Mouse (Mus musculus): ENCODE measurements at regions not wholly inside any gene's neighbourhood (a gene's known extent, or its start where the extent isn't known, plus 50 kb on each side); places are given as distances from the start of the nearest gene placed in this dataset.

- Histone ChIP-seq H3K9ac (replicated peaks; ENCODE audit: low read depth, low read length) (no peak overlapping the region), H3K4me2 (ENCODE audit: low read depth, low read length) (no peak overlapping the region), H3K4me3 (ENCODE audit: low read depth, low read length) (no peak overlapping the region), H3K27me3 (ENCODE audit: control insufficient read depth, insufficient read depth, low read length) (no peaks in the 10 kb centered on the region), H3K9me3 (ENCODE audit: control insufficient read depth, low read length) (no peaks in the 10 kb centered on the region), H3K36me3 (ENCODE audit: control insufficient read depth, insufficient read depth, low read length) (no peaks in the 10 kb centered on the region), H3K4me1 (ENCODE audit: control insufficient read depth, insufficient read depth, low read length) (no peaks in the 10 kb centered on the region), H3K27ac (ENCODE audit: low read depth, low read length) (no peak overlapping the region)
- WGBS: 29% methylated on average over 9 of the region's 9 CpGs
- no peak for ATAC-seq (ENCODE audit: low read depth)
Measured at GRCm38 (mm10) chr1:90467646-90468045, 135.1 kb upstream of the Cops8 start.

GRCm38 (mm10) chr1:90470996-90471395, 131.8 kb upstream of the Cops8 start:
- peaks cover 8% of the 10 kb centered on the region; the same call in 1 of the 2 replicates for H3K4me1 ChIP-seq (ENCODE audit: control insufficient read depth, insufficient read depth, low read length)
- no peak overlapping the region for H3K27ac ChIP-seq (ENCODE audit: low read depth, low read length)
- no peaks in the 10 kb centered on the region for H3K9me3 ChIP-seq (ENCODE audit: control insufficient read depth, low read length)
- ATAC-seq (ENCODE audit: low read depth): no peak
- H3K4me2 ChIP-seq (ENCODE audit: low read depth, low read length): no peak overlapping the region
- no peaks in the 10 kb centered on the region for H3K27me3 ChIP-seq (ENCODE audit: control insufficient read depth, insufficient read depth, low read length)
- 32% methylated on average over 10 of the region's 10 CpGs for WGBS
- H3K9ac ChIP-seq (replicated peaks; ENCODE audit: low read depth, low read length): no peak overlapping the region
- no peaks in the 10 kb centered on the region for H3K36me3 ChIP-seq (ENCODE audit: control insufficient read depth, insufficient read depth, low read length)
- H3K4me3 ChIP-seq (ENCODE audit: low read depth, low read length): no peak overlapping the region

- Histone ChIP-seq H3K4me1 (ENCODE audit: control insufficient read depth, insufficient read depth, low read length) (peaks cover 14% of the 10 kb centered on the region; the same call in 1 of the 2 replicates), H3K36me3 (ENCODE audit: control insufficient read depth, insufficient read depth, low read length) (no peaks in the 10 kb centered on the region), H3K4me2 (ENCODE audit: low read depth, low read length) (no peak overlapping the region), H3K27ac (ENCODE audit: low read depth, low read length) (no peak overlapping the region), H3K9ac (replicated peaks; ENCODE audit: low read depth, low read length) (no peak overlapping the region), H3K9me3 (ENCODE audit: control insufficient read depth, low read length) (no peaks in the 10 kb centered on the region), H3K4me3 (ENCODE audit: low read depth, low read length) (no peak overlapping the region), H3K27me3 (ENCODE audit: control insufficient read depth, insufficient read depth, low read length) (no peaks in the 10 kb centered on the region)
- no peak for ATAC-seq (ENCODE audit: low read depth)
- WGBS: 89% methylated on average over 13 of the region's 13 CpGs
Measured at GRCm38 (mm10) chr1:90471806-90472205, 131.0 kb upstream of the Cops8 start.

- no peak overlapping the region for H3K4me2 ChIP-seq (ENCODE audit: low read depth, low read length)
- ATAC-seq (ENCODE audit: low read depth): peak; percentile 76
- H3K4me3 ChIP-seq (ENCODE audit: low read depth, low read length): no peak overlapping the region
- no peaks in the 10 kb centered on the region for H3K36me3 ChIP-seq (ENCODE audit: control insufficient read depth, insufficient read depth, low read length)
- no peak overlapping the region; the same call in 1 of the 2 replicates for H3K27ac ChIP-seq (ENCODE audit: low read depth, low read length)
- 20% methylated on average over 10 of the region's 10 CpGs for WGBS
- peaks cover 14% of the 10 kb centered on the region; the same call in 1 of the 2 replicates for H3K4me1 ChIP-seq (ENCODE audit: control insufficient read depth, insufficient read depth, low read length)
- H3K9ac ChIP-seq (replicated peaks; ENCODE audit: low read depth, low read length): no peak overlapping the region
- H3K9me3 ChIP-seq (ENCODE audit: control insufficient read depth, low read length): no peaks in the 10 kb centered on the region
- no peaks in the 10 kb centered on the region for H3K27me3 ChIP-seq (ENCODE audit: control insufficient read depth, insufficient read depth, low read length)
Measured at GRCm38 (mm10) chr1:90475060-90475813, 127.5 kb upstream of the Cops8 start.

- peak; percentile 36; the same call in 1 of the 2 replicates for ATAC-seq (ENCODE audit: low read depth)
- Histone ChIP-seq H3K27me3 (ENCODE audit: control insufficient read depth, insufficient read depth, low read length) (no peaks in the 10 kb centered on the region), H3K9ac (replicated peaks; ENCODE audit: low read depth, low read length) (no peak overlapping the region), H3K27ac (ENCODE audit: low read depth, low read length) (no peak overlapping the region), H3K4me1 (ENCODE audit: control insufficient read depth, insufficient read depth, low read length) (peaks cover 14% of the 10 kb centered on the region; the same call in 1 of the 2 replicates), H3K36me3 (ENCODE audit: control insufficient read depth, insufficient read depth, low read length) (no peaks in the 10 kb centered on the region), H3K9me3 (ENCODE audit: control insufficient read depth, low read length) (no peaks in the 10 kb centered on the region), H3K4me2 (ENCODE audit: low read depth, low read length) (no peak overlapping the region), H3K4me3 (ENCODE audit: low read depth, low read length) (no peak overlapping the region)
- 14% methylated on average over 9 of the region's 9 CpGs for WGBS
Measured at GRCm38 (mm10) chr1:90476556-90477243, 126.1 kb upstream of the Cops8 start.

- Histone ChIP-seq H3K4me1 (ENCODE audit: control insufficient read depth, insufficient read depth, low read length) (peaks cover 14% of the 10 kb centered on the region; the same call in 1 of the 2 replicates), H3K4me3 (ENCODE audit: low read depth, low read length) (no peak overlapping the region), H3K4me2 (ENCODE audit: low read depth, low read length) (no peak overlapping the region), H3K36me3 (ENCODE audit: control insufficient read depth, insufficient read depth, low read length) (no peaks in the 10 kb centered on the region), H3K9ac (replicated peaks; ENCODE audit: low read depth, low read length) (no peak overlapping the region), H3K27me3 (ENCODE audit: control insufficient read depth, insufficient read depth, low read length) (no peaks in the 10 kb centered on the region), H3K9me3 (ENCODE audit: control insufficient read depth, low read length) (no peaks in the 10 kb centered on the region), H3K27ac (ENCODE audit: low read depth, low read length) (no peak overlapping the region)
- ATAC-seq (ENCODE audit: low read depth): no peak
- 96% methylated on average over 2 of the region's 2 CpGs for WGBS
Measured at GRCm38 (mm10) chr1:90478839-90479238, 123.9 kb upstream of the Cops8 start.

GRCm38 (mm10) chr1:90481247-90481646, 121.5 kb upstream of the Cops8 start:
- Histone ChIP-seq H3K4me1 (ENCODE audit: control insufficient read depth, insufficient read depth, low read length) (peaks cover 5% of the 10 kb centered on the region; the same call in 1 of the 2 replicates), H3K4me2 (ENCODE audit: low read depth, low read length) (no peak overlapping the region), H3K9ac (replicated peaks; ENCODE audit: low read depth, low read length) (no peak overlapping the region), H3K27me3 (ENCODE audit: control insufficient read depth, insufficient read depth, low read length) (no peaks in the 10 kb centered on the region), H3K9me3 (ENCODE audit: control insufficient read depth, low read length) (no peaks in the 10 kb centered on the region), H3K4me3 (ENCODE audit: low read depth, low read length) (no peak overlapping the region), H3K27ac (ENCODE audit: low read depth, low read length) (no peak overlapping the region), H3K36me3 (ENCODE audit: control insufficient read depth, insufficient read depth, low read length) (no peaks in the 10 kb centered on the region)
- WGBS: 73% methylated on average over 5 of the region's 5 CpGs
- ATAC-seq (ENCODE audit: low read depth): no peak

GRCm38 (mm10) chr1:90481708-90482107, 121.1 kb upstream of the Cops8 start:
- ATAC-seq (ENCODE audit: low read depth): no peak
- no peaks in the 10 kb centered on the region for H3K9me3 ChIP-seq (ENCODE audit: control insufficient read depth, low read length)
- no peak overlapping the region for H3K9ac ChIP-seq (replicated peaks; ENCODE audit: low read depth, low read length)
- H3K4me1 ChIP-seq (ENCODE audit: control insufficient read depth, insufficient read depth, low read length): peaks cover under 1% of the 10 kb centered on the region; the same call in 1 of the 2 replicates
- no peaks in the 10 kb centered on the region for H3K27me3 ChIP-seq (ENCODE audit: control insufficient read depth, insufficient read depth, low read length)
- no peak overlapping the region for H3K4me3 ChIP-seq (ENCODE audit: low read depth, low read length)
- no peaks in the 10 kb centered on the region for H3K36me3 ChIP-seq (ENCODE audit: control insufficient read depth, insufficient read depth, low read length)
- 60% methylated on average over 5 of the region's 5 CpGs for WGBS
- H3K4me2 ChIP-seq (ENCODE audit: low read depth, low read length): no peak overlapping the region
- H3K27ac ChIP-seq (ENCODE audit: low read depth, low read length): no peak overlapping the region

- ATAC-seq (ENCODE audit: low read depth): peak; percentile 46; the same call in 1 of the 2 replicates
- 32% methylated on average over 11 of the region's 11 CpGs for WGBS
Measured at GRCm38 (mm10) chr1:90486349-90486839, 116.4 kb upstream of the Cops8 start.

More at GRCm38 (mm10) chr1:90486349-90486839, 116.4 kb upstream of the Cops8 start:
- no peak overlapping the region for H3K9ac ChIP-seq (replicated peaks; ENCODE audit: low read depth, low read length)
- no peaks in the 10 kb centered on the region for H3K9me3 ChIP-seq (ENCODE audit: control insufficient read depth, low read length)
- no peak overlapping the region for H3K27ac ChIP-seq (ENCODE audit: low read depth, low read length)
- no peak overlapping the region for H3K4me3 ChIP-seq (ENCODE audit: low read depth, low read length)
- no peak overlapping the region for H3K4me2 ChIP-seq (ENCODE audit: low read depth, low read length)
- no peaks in the 10 kb centered on the region for H3K36me3 ChIP-seq (ENCODE audit: control insufficient read depth, insufficient read depth, low read length)
- H3K4me1 ChIP-seq (ENCODE audit: control insufficient read depth, insufficient read depth, low read length): no peaks in the 10 kb centered on the region
- no peaks in the 10 kb centered on the region for H3K27me3 ChIP-seq (ENCODE audit: control insufficient read depth, insufficient read depth, low read length)
